Mouse (Mus musculus) G1E (cell line): ENCODE results near the gene Krtap4-2.

ENCODE experiments used
- CTCF ChIP-seq: IDR thresholded peaks from 2 replicates; pipeline ENCODE4 v1.5.1; 2012; ENCODE audit warnings: low read depth, low read length, inconsistent platforms, mixed read lengths
- GATA1 ChIP-seq: IDR thresholded peaks from 2 replicates; pipeline ENCODE4 v1.6.1; 2012; ENCODE audit warnings: borderline replicate concordance, low read length, inconsistent platforms, mixed read lengths
- GATA2 ChIP-seq: IDR thresholded peaks from 2 replicates; pipeline ENCODE4 v1.6.1; 2012; ENCODE audit warnings: low read depth, low read length, inconsistent platforms, borderline replicate concordance
- TAL1 ChIP-seq: conservative IDR thresholded peaks from 2 replicates; pipeline ENCODE4 v1.6.1; 2012; ENCODE audit warnings: low read depth, low read length, inconsistent platforms, mixed read lengths

GRCm38 (mm10) chr11:99659256-99659655, 24.4 kb upstream of the Krtap4-2 start:
- no peak for TF ChIP-seq CTCF
- TF ChIP-seq GATA1: no peak
- TF ChIP-seq TAL1: no peak
- no peak for TF ChIP-seq GATA2
